Mouse (Mus musculus): Measurements from ENCODE around the gene Svep1. TPM values are rescaled to one million over a fixed set of nuclear protein-coding genes. Genes with fewer than 3 reads are reported as not detected.

The Svep1 gene
- polyA plus RNA-seq, 1 experiment, result 0.08 TPM

GRCm38 (mm10) chr4:58168366-58168765, 38.3 kb downstream of the Svep1 start:
- Histone ChIP-seq H3ac (ENCODE audit: control insufficient read depth, insufficient read length) (no peak overlapping the region), H3K4me3 (no peak overlapping the region), H3K27me3 (ENCODE audit: control insufficient read depth, insufficient read depth, insufficient read length) (no peaks in the 10 kb centered on the region), H3K36me3 (ENCODE audit: control insufficient read depth, insufficient read depth) (no peaks in the 10 kb centered on the region), H3K4me2 (ENCODE audit: low read depth) (no peak overlapping the region), H3K79me2 (ENCODE audit: control insufficient read depth, insufficient read depth) (no peaks in the 10 kb centered on the region)
- TF ChIP-seq MAX (IDR thresholded peaks at IDR 0.05; ENCODE audit: low read depth) (no peak), POLR2A (IDR thresholded peaks at IDR 0.05; ENCODE audit: insufficient read length, low read depth) (no peak), USF1 (IDR thresholded peaks at IDR 0.05; ENCODE audit: low read depth) (no peak), POLR2AphosphoS2 (IDR thresholded peaks at IDR 0.05; ENCODE audit: insufficient read length, low read depth) (no peak), TCF3 (IDR thresholded peaks at IDR 0.05; ENCODE audit: insufficient read length, low read depth) (no peak), E2F4 (IDR thresholded peaks at IDR 0.05; ENCODE audit: insufficient read depth) (no peak), CEBPB (IDR thresholded peaks at IDR 0.05; ENCODE audit: insufficient read depth, poor library complexity, severe bottlenecking) (no peak), MYOG (IDR thresholded peaks at IDR 0.05; ENCODE audit: control insufficient read depth in 1 of 3, insufficient read depth in 1 of 3, insufficient read length in 2 of 3, low read depth in 2 of 3) (no peak), REST (IDR thresholded peaks at IDR 0.05; ENCODE audit: insufficient read depth, insufficient read length) (no peak), TCF12 (IDR thresholded peaks at IDR 0.05; ENCODE audit: insufficient read depth, poor library complexity, severe bottlenecking) (no peak), SRF (IDR thresholded peaks at IDR 0.05; ENCODE audit: control insufficient read depth, insufficient read length, low read depth) (no peak), MYOD1 (IDR thresholded peaks at IDR 0.05; ENCODE audit: control insufficient read depth in 1 of 3, insufficient read length in 2 of 3, low read depth in 2 of 3) (no peak)

- Histone ChIP-seq H3K4me2 (ENCODE audit: low read depth) (no peak overlapping the region), H3ac (ENCODE audit: control insufficient read depth, insufficient read length) (no peak overlapping the region), H3K36me3 (ENCODE audit: control insufficient read depth, insufficient read depth) (no peaks in the 10 kb centered on the region), H3K79me2 (ENCODE audit: control insufficient read depth, insufficient read depth) (no peaks in the 10 kb centered on the region), H3K4me3 (no peak overlapping the region), H3K27me3 (ENCODE audit: control insufficient read depth, insufficient read depth, insufficient read length) (no peaks in the 10 kb centered on the region)
- no peak for TF ChIP-seq MYOD1 (IDR thresholded peaks at IDR 0.05; ENCODE audit: control insufficient read depth in 1 of 3, insufficient read length in 2 of 3, low read depth in 2 of 3)
- TF ChIP-seq USF1 (IDR thresholded peaks at IDR 0.05; ENCODE audit: low read depth), result no peak
- TF ChIP-seq MYOG (IDR thresholded peaks at IDR 0.05; ENCODE audit: control insufficient read depth in 1 of 3, insufficient read depth in 1 of 3, insufficient read length in 2 of 3, low read depth in 2 of 3), result no peak
- no peak for TF ChIP-seq POLR2AphosphoS2 (IDR thresholded peaks at IDR 0.05; ENCODE audit: insufficient read length, low read depth)
- TF ChIP-seq MAX (IDR thresholded peaks at IDR 0.05; ENCODE audit: low read depth), result no peak
- TF ChIP-seq E2F4 (IDR thresholded peaks at IDR 0.05; ENCODE audit: insufficient read depth), result no peak
- no peak for TF ChIP-seq TCF12 (IDR thresholded peaks at IDR 0.05; ENCODE audit: insufficient read depth, poor library complexity, severe bottlenecking)
- no peak for TF ChIP-seq TCF3 (IDR thresholded peaks at IDR 0.05; ENCODE audit: insufficient read length, low read depth)
- TF ChIP-seq CEBPB (IDR thresholded peaks at IDR 0.05; ENCODE audit: insufficient read depth, poor library complexity, severe bottlenecking), result no peak
- TF ChIP-seq REST (IDR thresholded peaks at IDR 0.05; ENCODE audit: insufficient read depth, insufficient read length), result no peak
- no peak for TF ChIP-seq SRF (IDR thresholded peaks at IDR 0.05; ENCODE audit: control insufficient read depth, insufficient read length, low read depth)
- TF ChIP-seq POLR2A (IDR thresholded peaks at IDR 0.05; ENCODE audit: insufficient read length, low read depth), result no peak
Observed at GRCm38 (mm10) chr4:58165711-58166110, 40.9 kb downstream of the Svep1 start.

- H3K4me3 ChIP-seq, result no peak overlapping the region
- no peak for TF ChIP-seq MYOG (IDR thresholded peaks at IDR 0.05; ENCODE audit: control insufficient read depth in 1 of 3, insufficient read depth in 1 of 3, insufficient read length in 2 of 3, low read depth in 2 of 3)
- TF ChIP-seq E2F4 (IDR thresholded peaks at IDR 0.05; ENCODE audit: insufficient read depth), result no peak
- no peak for TF ChIP-seq POLR2A (IDR thresholded peaks at IDR 0.05; ENCODE audit: insufficient read length, low read depth)
- TF ChIP-seq REST (IDR thresholded peaks at IDR 0.05; ENCODE audit: insufficient read depth, insufficient read length), result no peak
- TF ChIP-seq SRF (IDR thresholded peaks at IDR 0.05; ENCODE audit: control insufficient read depth, insufficient read length, low read depth), result no peak
- TF ChIP-seq TCF3 (IDR thresholded peaks at IDR 0.05; ENCODE audit: insufficient read length, low read depth), result no peak
- TF ChIP-seq CEBPB (IDR thresholded peaks at IDR 0.05; ENCODE audit: insufficient read depth, poor library complexity, severe bottlenecking), result no peak
- no peak for TF ChIP-seq TCF12 (IDR thresholded peaks at IDR 0.05; ENCODE audit: insufficient read depth, poor library complexity, severe bottlenecking)
- TF ChIP-seq MYOD1 (IDR thresholded peaks at IDR 0.05; ENCODE audit: control insufficient read depth in 1 of 3, insufficient read length in 2 of 3, low read depth in 2 of 3), result no peak
- TF ChIP-seq MAX (IDR thresholded peaks at IDR 0.05; ENCODE audit: low read depth), result no peak
- TF ChIP-seq POLR2AphosphoS2 (IDR thresholded peaks at IDR 0.05; ENCODE audit: insufficient read length, low read depth), result no peak
- no peaks in the 10 kb centered on the region for H3K79me2 ChIP-seq (ENCODE audit: control insufficient read depth, insufficient read depth)
- H3K4me2 ChIP-seq (ENCODE audit: low read depth), result no peak overlapping the region
- no peaks in the 10 kb centered on the region for H3K36me3 ChIP-seq (ENCODE audit: control insufficient read depth, insufficient read depth)
- H3ac ChIP-seq (ENCODE audit: control insufficient read depth, insufficient read length), result no peak overlapping the region
- H3K27me3 ChIP-seq (ENCODE audit: control insufficient read depth, insufficient read depth, insufficient read length), result no peaks in the 10 kb centered on the region
Observed at GRCm38 (mm10) chr4:58161901-58162300, 44.8 kb downstream of the Svep1 start.

- no peaks in the 10 kb centered on the region for H3K79me2 ChIP-seq (ENCODE audit: control insufficient read depth, insufficient read depth)
- H3ac ChIP-seq (ENCODE audit: control insufficient read depth, insufficient read length), result no peak overlapping the region
- H3K4me2 ChIP-seq (ENCODE audit: low read depth), result no peak overlapping the region
- H3K27me3 ChIP-seq (ENCODE audit: control insufficient read depth, insufficient read depth, insufficient read length), result no peaks in the 10 kb centered on the region
- no peak for TF ChIP-seq SRF (IDR thresholded peaks at IDR 0.05; ENCODE audit: control insufficient read depth, insufficient read length, low read depth)
- no peak overlapping the region for H3K4me3 ChIP-seq
- H3K36me3 ChIP-seq (ENCODE audit: control insufficient read depth, insufficient read depth), result no peaks in the 10 kb centered on the region
Observed at GRCm38 (mm10) chr4:58159564-58159963, 47.1 kb downstream of the Svep1 start.

- H3ac ChIP-seq (ENCODE audit: control insufficient read depth, insufficient read length), result no peak overlapping the region
- no peak overlapping the region for H3K4me2 ChIP-seq (ENCODE audit: low read depth)
- no peaks in the 10 kb centered on the region for H3K36me3 ChIP-seq (ENCODE audit: control insufficient read depth, insufficient read depth)
- TF ChIP-seq TCF3 (IDR thresholded peaks at IDR 0.05; ENCODE audit: insufficient read length, low read depth) (no peak), MYOG (IDR thresholded peaks at IDR 0.05; ENCODE audit: control insufficient read depth in 1 of 3, insufficient read depth in 1 of 3, insufficient read length in 2 of 3, low read depth in 2 of 3) (no peak), REST (IDR thresholded peaks at IDR 0.05; ENCODE audit: insufficient read depth, insufficient read length) (no peak), SRF (IDR thresholded peaks at IDR 0.05; ENCODE audit: control insufficient read depth, insufficient read length, low read depth) (no peak), POLR2A (IDR thresholded peaks at IDR 0.05; ENCODE audit: insufficient read length, low read depth) (no peak), MYOD1 (IDR thresholded peaks at IDR 0.05; ENCODE audit: control insufficient read depth in 1 of 3, insufficient read length in 2 of 3, low read depth in 2 of 3) (no peak), MAX (IDR thresholded peaks at IDR 0.05; ENCODE audit: low read depth) (no peak), POLR2AphosphoS2 (IDR thresholded peaks at IDR 0.05; ENCODE audit: insufficient read length, low read depth) (no peak), CEBPB (IDR thresholded peaks at IDR 0.05; ENCODE audit: insufficient read depth, poor library complexity, severe bottlenecking) (no peak)
- no peak overlapping the region for H3K4me3 ChIP-seq
- no peaks in the 10 kb centered on the region for H3K79me2 ChIP-seq (ENCODE audit: control insufficient read depth, insufficient read depth)
- H3K27me3 ChIP-seq (ENCODE audit: control insufficient read depth, insufficient read depth, insufficient read length), result no peaks in the 10 kb centered on the region
Observed at GRCm38 (mm10) chr4:58150301-58150700, 56.4 kb downstream of the Svep1 start.
